Mouse (Mus musculus) right cerebral cortex, postnatal 4 days (tissue): ENCODE results near the gene Gm13272.
"Not testable (repeated sequence)": the region's sequence is repeated elsewhere in the genome, so short reads cannot be mapped to it uniquely, and the experiment has no call there.

Experiments
- DNase-seq: peaks from one replicate; pipeline ENCODE4 v3.0.0-alpha.2; 2022

The Gm13272 gene

GRCm38 (mm10) chr4:88779550-88779949, at the start of gene Gm13272:
TSS of gene Gm13272 (plus strand) at chr4:88779850.
- DNase-seq = not testable (repeated sequence)

- DNase-seq = peak; percentile 53
Measured at GRCm38 (mm10) chr4:88738480-88738879, 41.2 kb upstream of the Gm13272 start.

- no peak for DNase-seq
Measured at GRCm38 (mm10) chr4:88739036-88739435, 40.6 kb upstream of the Gm13272 start.

- no peak for DNase-seq
Measured at GRCm38 (mm10) chr4:88741426-88741825, 38.2 kb upstream of the Gm13272 start.

- no peak for DNase-seq
Measured at GRCm38 (mm10) chr4:88742771-88743371, 36.8 kb upstream of the Gm13272 start.

- DNase-seq = no peak
Measured at GRCm38 (mm10) chr4:88744207-88744606, 35.4 kb upstream of the Gm13272 start.

- DNase-seq = no peak
Measured at GRCm38 (mm10) chr4:88749926-88750325, 29.7 kb upstream of the Gm13272 start.

GRCm38 (mm10) chr4:88754818-88755340, 24.8 kb upstream of the Gm13272 start, which contains the start of gene Gm13271:
TSS of gene Gm13271 (plus strand) at chr4:88754868.
- peak; percentile 48 for DNase-seq

GRCm38 (mm10) chr4:88756581-88757513, 22.8 kb upstream of the Gm13272 start:
- DNase-seq = not testable (repeated sequence)

- DNase-seq = peak; percentile 76
Measured at GRCm38 (mm10) chr4:88757628-88758031, 22.0 kb upstream of the Gm13272 start.

GRCm38 (mm10) chr4:88758751-88759150, 20.9 kb upstream of the Gm13272 start:
- not testable (repeated sequence) for DNase-seq

GRCm38 (mm10) chr4:88759610-88760268, 19.9 kb upstream of the Gm13272 start, which contains the start of gene Gm13283:
TSS of gene Gm13283 (plus strand) at chr4:88760119.
- peak; percentile 22 for DNase-seq

- not testable (repeated sequence) for DNase-seq
Measured at GRCm38 (mm10) chr4:88760431-88760830, 19.2 kb upstream of the Gm13272 start.

- DNase-seq = peak; percentile 65
Measured at GRCm38 (mm10) chr4:88761776-88762175, 17.9 kb upstream of the Gm13272 start.

- DNase-seq = not testable (repeated sequence)
Measured at GRCm38 (mm10) chr4:88762341-88762740, 17.3 kb upstream of the Gm13272 start.

- not testable (repeated sequence) for DNase-seq
Measured at GRCm38 (mm10) chr4:88763384-88764018, 16.1 kb upstream of the Gm13272 start.

- not testable (repeated sequence) for DNase-seq
Measured at GRCm38 (mm10) chr4:88773534-88773933, 6.1 kb upstream of the Gm13272 start, which contains the start of gene Gm13290. TSS of gene Gm13290 (plus strand) at chr4:88773834.

GRCm38 (mm10) chr4:88776622-88777021, 3.0 kb upstream of the Gm13272 start, which contains the start of gene Gm13289:
TSS of gene Gm13289 (plus strand) at chr4:88776922.
- DNase-seq = not testable (repeated sequence)

GRCm38 (mm10) chr4:88780320-88780719, 670 bp downstream of the Gm13272 start:
- not testable (repeated sequence) for DNase-seq

- DNase-seq = not testable (repeated sequence)
Measured at GRCm38 (mm10) chr4:88781831-88782230, 2.2 kb downstream of the Gm13272 start, which contains the start of gene Ifnz. TSS of gene Ifnz (plus strand) at chr4:88782131.

GRCm38 (mm10) chr4:88782335-88782734, 2.7 kb downstream of the Gm13272 start:
- not testable (repeated sequence) for DNase-seq

GRCm38 (mm10) chr4:88785409-88785808, 5.8 kb downstream of the Gm13272 start, which contains the start of gene Gm13276:
TSS of gene Gm13276 (plus strand) at chr4:88785709.
- DNase-seq = not testable (repeated sequence)
